ENCODE assay signal across 22 mouse cellular contexts in the genomic region with DNA sequence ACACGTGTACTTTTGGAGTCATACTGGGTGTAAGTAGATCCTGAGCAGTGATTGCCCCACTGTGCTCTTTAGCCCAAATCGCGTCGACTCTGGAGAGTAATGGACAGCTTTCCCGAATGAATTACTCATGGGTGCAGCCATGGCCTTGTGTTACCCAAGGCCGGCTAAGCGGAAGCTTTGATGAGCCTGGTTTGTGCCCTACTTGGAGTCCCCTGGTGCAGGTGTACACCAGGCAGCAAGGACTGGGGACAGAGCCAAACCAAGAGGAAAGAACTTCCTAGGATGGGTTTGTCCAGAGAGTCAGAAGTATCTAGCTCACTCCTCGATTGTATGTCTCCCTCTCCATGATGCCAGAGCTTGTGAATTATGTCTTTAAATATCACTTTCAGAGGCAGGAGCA.
DNase-seq lines count a peak whose midpoint lies in the region; ATAC-seq and TF ChIP-seq lines count a peak whose summit lies in the region.
"Had no signal": no experiment of that assay in that cellular context is flagged by ENCODE, and none has a peak within 500 bp of the region (broad histone marks: within the 10 kb centered on the region; RNA-seq: fewer than 3 reads in every experiment).

No protein-coding gene starts in this region.

- TF ChIP-seq EP300 in stomach, postnatal 0 days (optimal IDR thresholded peaks at IDR 0.05): no peak

- no peak for ATAC-seq in midbrain, embryonic 11.5 days (ENCODE audit: low FRiP score)
- no peak for ATAC-seq in midbrain, postnatal 0 days (ENCODE audit: low FRiP score)
- no peak for ATAC-seq in stomach, postnatal 0 days (ENCODE audit: low FRiP score, low TSS enrichment)
- ATAC-seq: forebrain, embryonic 14.5 days; forebrain, embryonic 16.5 days had no signal

- no peaks in the 10 kb centered on the region for H3K9me3 ChIP-seq in midbrain, embryonic 11.5 days (ENCODE audit: control insufficient read depth, low read length)
- H3K9me3 ChIP-seq in midbrain, postnatal 0 days (ENCODE audit: low read length): no peaks in the 10 kb centered on the region
- H3K9me3 ChIP-seq in stomach, postnatal 0 days (ENCODE audit: control insufficient read depth, low read length): no peaks in the 10 kb centered on the region
- H3K9me3 ChIP-seq: embryonic facial prominence, embryonic 13.5 days; embryonic facial prominence, embryonic 15.5 days; forebrain, embryonic 10.5 days; forebrain, embryonic 12.5 days had no signal

- WGBS in midbrain, embryonic 11.5 days: 94% methylated on average over 8 of the region's 8 CpGs
- WGBS in midbrain, postnatal 0 days: 94% methylated on average over 8 of the region's 8 CpGs
- 85% methylated on average over 8 of the region's 8 CpGs for WGBS in stomach, postnatal 0 days

- no peaks in the 10 kb centered on the region for H3K36me3 ChIP-seq in midbrain, embryonic 11.5 days (ENCODE audit: control insufficient read depth, insufficient read depth, low read length)
- H3K36me3 ChIP-seq in midbrain, postnatal 0 days (ENCODE audit: insufficient read depth, low read length): no peaks in the 10 kb centered on the region
- H3K36me3 ChIP-seq in stomach, postnatal 0 days (ENCODE audit: control insufficient read depth, insufficient read depth, low read length): no peaks in the 10 kb centered on the region
- H3K36me3 ChIP-seq: embryonic facial prominence, embryonic 13.5 days; embryonic facial prominence, embryonic 15.5 days; forebrain, embryonic 10.5 days; forebrain, embryonic 12.5 days had no signal

- no peak overlapping the region for H3K4me3 ChIP-seq in midbrain, embryonic 11.5 days (ENCODE audit: low read depth, low read length)
- no peak overlapping the region for H3K4me3 ChIP-seq in midbrain, postnatal 0 days (ENCODE audit: low read depth, low read length)
- no peak overlapping the region for H3K4me3 ChIP-seq in stomach, postnatal 0 days (ENCODE audit: low read depth, low read length)
- H3K4me3 ChIP-seq: embryonic facial prominence, embryonic 13.5 days; embryonic facial prominence, embryonic 15.5 days; erythroblast, embryonic 14.5 days; forebrain, embryonic 10.5 days; forebrain, embryonic 12.5 days had no signal

- H3K4me2 ChIP-seq in midbrain, embryonic 11.5 days: no peak overlapping the region
- H3K4me2 ChIP-seq in midbrain, postnatal 0 days (ENCODE audit: low read depth, low read length, poor library complexity, severe bottlenecking): no peak overlapping the region
- no peak overlapping the region for H3K4me2 ChIP-seq in stomach, postnatal 0 days (replicated peaks; ENCODE audit: low read depth)
- H3K4me2 ChIP-seq: embryonic facial prominence, embryonic 13.5 days; embryonic facial prominence, embryonic 15.5 days; forebrain, embryonic 12.5 days had no signal

- H3K27me3 ChIP-seq in midbrain, embryonic 11.5 days (ENCODE audit: control insufficient read depth, insufficient read depth, low read length): no peaks in the 10 kb centered on the region
- H3K27me3 ChIP-seq in midbrain, postnatal 0 days (ENCODE audit: insufficient read depth, low read length): no peaks in the 10 kb centered on the region
- no peaks in the 10 kb centered on the region for H3K27me3 ChIP-seq in stomach, postnatal 0 days (ENCODE audit: control insufficient read depth, insufficient read depth, low read length)
- H3K27me3 ChIP-seq: embryonic facial prominence, embryonic 13.5 days; embryonic facial prominence, embryonic 15.5 days; forebrain, embryonic 12.5 days had no signal

- H3K9ac ChIP-seq in midbrain, embryonic 11.5 days (ENCODE audit: low read length): no peak overlapping the region
- no peak overlapping the region for H3K9ac ChIP-seq in midbrain, postnatal 0 days (replicated peaks; ENCODE audit: low read length, poor library complexity, severe bottlenecking)
- no peak overlapping the region for H3K9ac ChIP-seq in stomach, postnatal 0 days (ENCODE audit: low read length)
- H3K9ac ChIP-seq: embryonic facial prominence, embryonic 13.5 days; embryonic facial prominence, embryonic 15.5 days; forebrain, embryonic 12.5 days had no signal

- H3K4me1 ChIP-seq in midbrain, embryonic 11.5 days (ENCODE audit: control insufficient read depth, insufficient read depth, low read length): peaks cover under 1% of the 10 kb centered on the region; the same call in 1 of the 2 replicates
- H3K4me1 ChIP-seq in midbrain, postnatal 0 days (ENCODE audit: insufficient read depth, low read length): peaks cover 8% of the 10 kb centered on the region
- no peaks in the 10 kb centered on the region for H3K4me1 ChIP-seq in stomach, postnatal 0 days (replicated peaks; ENCODE audit: control insufficient read depth, insufficient read depth)
- H3K4me1 ChIP-seq: embryonic facial prominence, embryonic 13.5 days; embryonic facial prominence, embryonic 15.5 days had no signal

- no peak overlapping the region for H3K27ac ChIP-seq in midbrain, embryonic 11.5 days (ENCODE audit: low read depth, low read length)
- H3K27ac ChIP-seq in midbrain, postnatal 0 days (ENCODE audit: low read depth, low read length): no peak overlapping the region
- H3K27ac ChIP-seq in stomach, postnatal 0 days (replicated peaks): no peak overlapping the region
- H3K27ac ChIP-seq: embryonic facial prominence, embryonic 13.5 days; embryonic facial prominence, embryonic 15.5 days; forebrain, embryonic 10.5 days; forebrain, embryonic 12.5 days had no signal

- peak; percentile 35 for DNase-seq in midbrain, embryonic 11.5 days (ENCODE audit: low spot score, missing footprints)
- DNase-seq in midbrain, postnatal 0 days (ENCODE audit: low spot score): no peak
- peak; percentile 45 for DNase-seq in adrenal gland, adult 8-10 months
- DNase-seq in adrenal gland, postnatal 14 days: peak; percentile 50
- peak; percentile 33 to 48 for DNase-seq in adrenal gland, postnatal 36 days
- no peak for DNase-seq in stomach, postnatal 0 days (ENCODE audit: low spot score)
- no peak for DNase-seq in kidney, adult 9 months
- no peak for DNase-seq in heart, postnatal 4 days
- DNase-seq: cerebellum, adult 11 months; cerebellum, adult 18-20 months; cerebellum, adult 8-10 months; cerebellum, adult 9-11 months; cerebellum, postnatal 14 days; cerebellum, postnatal 36 days; embryo, embryonic 11 days had no signal

- no peak for TF ChIP-seq CTCF in midbrain, postnatal 0 days (IDR thresholded peaks at IDR 0.05)
- TF ChIP-seq CTCF in stomach, postnatal 0 days (IDR thresholded peaks at IDR 0.05; ENCODE audit: low read depth): no peak

Comparison
In these comparisons a context has a peak if more than half of its experiments do, and no peak if none do; other contexts are left out.
1. DNase-seq: peak in midbrain, embryonic 11.5 days (single experiment), adrenal gland, adult 8-10 months (single experiment), adrenal gland, postnatal 14 days (single experiment) and adrenal gland, postnatal 36 days (2 of 2); none in midbrain, postnatal 0 days (single experiment), stomach, postnatal 0 days (single experiment), kidney, adult 9 months (single experiment) and heart, postnatal 4 days (single experiment).